ENCODE assay signal across 8 mouse cellular contexts in genomic region chr10:91180761-91181460, GRCm38 (mm10). TPM values are rescaled to one million over a fixed set of nuclear protein-coding genes. Genes with fewer than 3 reads are reported as not detected.
A peak's percentile ranks its signal among the peaks of the same experiment; 100 is the strongest.
DNase-seq lines count a peak whose midpoint lies in the region; ATAC-seq and TF ChIP-seq lines count a peak whose summit lies in the region.

Tmpo (minus strand) TSS chr10:91181315.

- peaks cover 3% of the 10 kb centered on the region for H3K36me3 ChIP-seq in G1E (replicated peaks)
- H3K36me3 ChIP-seq in forebrain, embryonic 12.5 days (replicated peaks), result no peaks in the 10 kb centered on the region
- no peaks in the 10 kb centered on the region for H3K36me3 ChIP-seq in liver, embryonic 11.5 days (ENCODE audit: control insufficient read depth, insufficient read depth, low read length)
- H3K36me3 ChIP-seq in stomach, embryonic 16.5 days (ENCODE audit: control insufficient read depth, insufficient read depth, low read length), result no peaks in the 10 kb centered on the region

- no peak for ATAC-seq in G1E (ENCODE audit: extremely low read depth, insufficient number of reproducible peaks, low FRiP score, poor library complexity, severe bottlenecking)
- ATAC-seq in forebrain, embryonic 12.5 days (ENCODE audit: low FRiP score), result peak; percentile 18; the same call in 1 of the 2 replicates
- no peak for ATAC-seq in hematopoietic stem cell, adult 5-6 weeks (replicated peaks in 1 of 2; ENCODE audit: insufficient read depth in 1 of 2, low FRiP score in 2 of 2, low TSS enrichment in 1 of 2, low read depth in 1 of 2, poor library complexity in 2 of 2, severe bottlenecking in 2 of 2)
- ATAC-seq in liver, embryonic 11.5 days (replicated peaks; ENCODE audit: low FRiP score), result no peak; the same call in 1 of the 2 replicates
- no peak for ATAC-seq in stomach, embryonic 16.5 days (ENCODE audit: insufficient read depth, low FRiP score)

- no peak for DNase-seq in heart, adult 18-20 months
- no peak for DNase-seq in heart, adult 11 months
- no peak for DNase-seq in G1E (ENCODE audit: low spot score)
- no peak for DNase-seq in liver, embryonic 11.5 days (ENCODE audit: low spot score)
- no peak for DNase-seq in cerebellum, adult 11 months

- H3K4me1 ChIP-seq in G1E (ENCODE audit: insufficient read depth, low read depth, low read length), result peaks cover 53% of the 10 kb centered on the region
- peaks cover 23% of the 10 kb centered on the region for H3K4me1 ChIP-seq in forebrain, embryonic 12.5 days
- peaks cover 7% of the 10 kb centered on the region for H3K4me1 ChIP-seq in liver, embryonic 11.5 days (replicated peaks; ENCODE audit: control insufficient read depth, insufficient read depth, low read length)
- H3K4me1 ChIP-seq in stomach, embryonic 16.5 days (ENCODE audit: control insufficient read depth, insufficient read depth, low read length), result peaks cover 14% of the 10 kb centered on the region; the same call in 1 of the 2 replicates

- no peaks in the 10 kb centered on the region for H3K27me3 ChIP-seq in G1E (ENCODE audit: insufficient read depth, low read length)
- H3K27me3 ChIP-seq in forebrain, embryonic 12.5 days, result no peaks in the 10 kb centered on the region
- no peaks in the 10 kb centered on the region for H3K27me3 ChIP-seq in liver, embryonic 11.5 days (replicated peaks; ENCODE audit: control insufficient read depth, insufficient read depth, low read length)
- no peaks in the 10 kb centered on the region for H3K27me3 ChIP-seq in stomach, embryonic 16.5 days (ENCODE audit: control insufficient read depth, insufficient read depth, low read length)

- peak within 1 kb of the TSS; percentile 54 for H3K4me2 ChIP-seq in forebrain, embryonic 12.5 days
- H3K4me2 ChIP-seq in liver, embryonic 11.5 days, result peak within 1 kb of the TSS; percentile 83
- peak within 1 kb of the TSS; percentile 62 for H3K4me2 ChIP-seq in stomach, embryonic 16.5 days (ENCODE audit: low read depth, low read length)

- H3K27ac ChIP-seq in forebrain, embryonic 12.5 days, result peak within 1 kb of the TSS; percentile 99
- H3K27ac ChIP-seq in liver, embryonic 11.5 days (ENCODE audit: low read depth, low read length), result peak within 1 kb of the TSS; percentile 99
- H3K27ac ChIP-seq in stomach, embryonic 16.5 days (ENCODE audit: low read length), result peak within 1 kb of the TSS; percentile 99

- H3K9ac ChIP-seq in forebrain, embryonic 12.5 days, result peak within 1 kb of the TSS; percentile 66
- H3K9ac ChIP-seq in liver, embryonic 11.5 days (ENCODE audit: low read depth, low read length), result peak within 1 kb of the TSS; percentile 87
- H3K9ac ChIP-seq in stomach, embryonic 16.5 days (ENCODE audit: low read length), result peak within 1 kb of the TSS; percentile 74

- no peaks in the 10 kb centered on the region for H3K9me3 ChIP-seq in G1E (replicated peaks)
- no peaks in the 10 kb centered on the region for H3K9me3 ChIP-seq in forebrain, embryonic 12.5 days
- no peaks in the 10 kb centered on the region for H3K9me3 ChIP-seq in liver, embryonic 11.5 days (ENCODE audit: control insufficient read depth, low read length)
- H3K9me3 ChIP-seq in stomach, embryonic 16.5 days (replicated peaks; ENCODE audit: control insufficient read depth, low read length), result no peaks in the 10 kb centered on the region

- peak within 1 kb of the TSS; percentile 76 for H3K4me3 ChIP-seq in G1E (ENCODE audit: low read depth, low read length)
- H3K4me3 ChIP-seq in forebrain, embryonic 12.5 days (replicated peaks), result peak within 1 kb of the TSS; percentile 54
- H3K4me3 ChIP-seq in liver, embryonic 11.5 days (ENCODE audit: low read depth, low read length), result peak within 1 kb of the TSS; percentile 60
- H3K4me3 ChIP-seq in stomach, embryonic 16.5 days (replicated peaks; ENCODE audit: low read length), result peak within 1 kb of the TSS; percentile 56

- TF ChIP-seq CTCF in G1E (IDR thresholded peaks at IDR 0.05; ENCODE audit: low read depth, low read length), result no peak

- 12% methylated on average over 18 of the region's 18 CpGs for WGBS in forebrain, embryonic 12.5 days
- 9% methylated on average over 18 of the region's 18 CpGs for WGBS in liver, embryonic 11.5 days
- WGBS in stomach, embryonic 16.5 days, result 7% methylated on average over 18 of the region's 18 CpGs

RNA-seq across cellular contexts. Expression of gene Tmpo, which starts in this region (rescaled TPM):
- 10 to 100 TPM; 34.0 to 42.4 TPM for total RNA-seq in heart, adult 18-20 months (2021)
- total RNA-seq in G1E (2014; fragmentation: Nextera tagmentation) (263 and 390 TPM in 2 replicates), G1E (2017) (492 and 529 TPM in 2 replicates)
- polyA plus RNA-seq in G1E (2012), result 247 and 276 TPM in 2 replicates
- 426 and 438 TPM in 2 replicates for polyA plus RNA-seq in forebrain, embryonic 12.5 days (2016; fragmentation: Nextera tagmentation; extraction: Ambion mirVana)
- 447 and 595 TPM in 2 replicates for total RNA-seq in hematopoietic stem cell, adult 5-6 weeks (2017)
- polyA plus RNA-seq in liver, embryonic 11.5 days (2014; fragmentation: Nextera tagmentation; extraction: Ambion mirVana), result 207 and 219 TPM in 2 replicates
- 109 and 132 TPM in 2 replicates for polyA plus RNA-seq in stomach, embryonic 16.5 days (2015; fragmentation: Nextera tagmentation; extraction: Ambion mirVana)

Comparison
In these comparisons a context has a peak if more than half of its experiments do, and no peak if none do; other contexts are left out.
1. RNA of gene Tmpo (total RNA-seq): 447 to 595 TPM in hematopoietic stem cell, adult 5-6 weeks and 263 to 529 TPM in G1E; 34.0 to 42.4 TPM in heart, adult 18-20 months; every median in the first group is over 4 times any median in the second.
2. Peak in every context shown above with its lines, with median percentiles within 50 percentile points of each other: H3K4me3 ChIP-seq, H3K27ac ChIP-seq, H3K4me2 ChIP-seq and H3K9ac ChIP-seq.